Comparison of ENCODE assay signal across 24 mouse cellular contexts in genomic region chr15:92364592-92364991, GRCm38 (mm10). TPM values are rescaled to one million over a fixed set of nuclear protein-coding genes. Genes with fewer than 3 reads are reported as not detected.
A peak's percentile ranks its signal among the peaks of the same experiment; 100 is the strongest.
DNase-seq lines count a peak whose midpoint lies in the region; ATAC-seq and TF ChIP-seq lines count a peak whose summit lies in the region.
"Had no signal": no experiment of that assay in that cellular context is flagged by ENCODE, and none has a peak within 500 bp of the region (broad histone marks: within the 10 kb centered on the region; RNA-seq: fewer than 3 reads in every experiment).

No protein-coding gene starts in this region.

- no peaks in the 10 kb centered on the region; the same call in none of the 2 replicates for H3K4me1 ChIP-seq in heart, adult 2 months (ENCODE audit: control insufficient read depth, insufficient read depth, low read length)
- peaks cover 3 to 5% of the 10 kb centered on the region in 2 experiments; a peak in 3 of 4 replicates for H3K4me1 ChIP-seq in heart, embryonic 14.5 days (ENCODE audit: control insufficient read depth in 2 of 2, insufficient read depth in 2 of 2, low read length in 2 of 2)
- no peaks in the 10 kb centered on the region for H3K4me1 ChIP-seq in heart, embryonic 10.5 days
- peaks cover 5% of the 10 kb centered on the region; the same call in 1 of the 2 replicates for H3K4me1 ChIP-seq in heart, postnatal 0 days (ENCODE audit: control insufficient read depth, insufficient read depth)
- H3K4me1 ChIP-seq: embryonic facial prominence, embryonic 12.5 days; embryonic facial prominence, embryonic 15.5 days; hindbrain, embryonic 12.5 days; hindbrain, embryonic 15.5 days had no signal

- ATAC-seq in heart, embryonic 14.5 days (ENCODE audit: insufficient number of reproducible peaks, insufficient read depth, low FRiP score, low read depth), result no peak
- peak; percentile 63 for ATAC-seq in heart, postnatal 0 days (ENCODE audit: insufficient read depth, low read depth)
- ATAC-seq: CD4-positive, CD25-positive, alpha-beta regulatory T cell, adult 4 months; intestine, postnatal 0 days had no signal

- no peak overlapping the region for H3K4me3 ChIP-seq in heart, adult 2 months
- H3K4me3 ChIP-seq in heart, embryonic 14.5 days (ENCODE audit: control insufficient read depth in 1 of 2, insufficient read depth in 1 of 2, low read depth in 1 of 2, low read length in 2 of 2), result no peak overlapping the region
- no peak overlapping the region for H3K4me3 ChIP-seq in heart, embryonic 10.5 days
- no peak overlapping the region for H3K4me3 ChIP-seq in heart, postnatal 0 days (ENCODE audit: low read depth, low read length)
- H3K4me3 ChIP-seq: embryonic facial prominence, embryonic 12.5 days; embryonic facial prominence, embryonic 15.5 days; hindbrain, embryonic 12.5 days; hindbrain, embryonic 15.5 days had no signal

- TF ChIP-seq EP300 in heart, adult 2 months (IDR thresholded peaks at IDR 0.05; ENCODE audit: insufficient read depth, low read depth, low read length), result no peak
- TF ChIP-seq EP300 in heart, postnatal 0 days (IDR thresholded peaks at IDR 0.05; ENCODE audit: low read depth), result no peak

- no peak for TF ChIP-seq CTCF in heart, adult 2 months (IDR thresholded peaks at IDR 0.05)
- no peak for TF ChIP-seq CTCF in heart, postnatal 0 days (IDR thresholded peaks at IDR 0.05; ENCODE audit: low read depth)

- peak overlapping the region; percentile 65; the same call in 1 of the 2 replicates for H3K27ac ChIP-seq in heart, adult 2 months
- H3K27ac ChIP-seq in heart, embryonic 14.5 days (replicated peaks in 1 of 2; ENCODE audit: control insufficient read depth in 1 of 2, insufficient read depth in 1 of 2, low read depth in 2 of 2, low read length in 2 of 2), result peak overlapping the region in 1 of 2 experiments; percentile 12; a peak in 1 of 4 replicates
- no peak overlapping the region for H3K27ac ChIP-seq in heart, embryonic 10.5 days
- H3K27ac ChIP-seq in heart, postnatal 0 days (ENCODE audit: low read depth), result peak overlapping the region; percentile 62
- H3K27ac ChIP-seq: embryonic facial prominence, embryonic 12.5 days; embryonic facial prominence, embryonic 15.5 days; hindbrain, embryonic 12.5 days; hindbrain, embryonic 15.5 days had no signal

- peak overlapping the region; percentile 40 for H3K4me2 ChIP-seq in heart, embryonic 14.5 days (ENCODE audit: low read length)
- peak overlapping the region; percentile 37; the same call in 1 of the 2 replicates for H3K4me2 ChIP-seq in heart, postnatal 0 days (ENCODE audit: low read depth, low read length)
- H3K4me2 ChIP-seq: embryonic facial prominence, embryonic 12.5 days; embryonic facial prominence, embryonic 15.5 days; hindbrain, embryonic 12.5 days; hindbrain, embryonic 15.5 days had no signal

- H3K79me2 ChIP-seq in heart, adult 2 months (replicated peaks; ENCODE audit: control insufficient read depth, insufficient read depth, low read length), result no peaks in the 10 kb centered on the region

- H3K9me3 ChIP-seq in heart, embryonic 14.5 days (ENCODE audit: control insufficient read depth, low read length), result no peaks in the 10 kb centered on the region
- H3K9me3 ChIP-seq in heart, embryonic 10.5 days, result no peaks in the 10 kb centered on the region
- no peaks in the 10 kb centered on the region for H3K9me3 ChIP-seq in heart, postnatal 0 days (replicated peaks; ENCODE audit: control insufficient read depth, low read length)
- H3K9me3 ChIP-seq: embryonic facial prominence, embryonic 12.5 days; embryonic facial prominence, embryonic 15.5 days; hindbrain, embryonic 12.5 days; hindbrain, embryonic 15.5 days had no signal

- H3K27me3 ChIP-seq in heart, adult 2 months (ENCODE audit: control insufficient read depth, insufficient read depth, low read length), result no peaks in the 10 kb centered on the region
- H3K27me3 ChIP-seq in heart, embryonic 14.5 days (ENCODE audit: control insufficient read depth, insufficient read depth, low read length), result no peaks in the 10 kb centered on the region
- no peaks in the 10 kb centered on the region for H3K27me3 ChIP-seq in heart, embryonic 10.5 days (ENCODE audit: insufficient read depth, poor library complexity, severe bottlenecking)
- H3K27me3 ChIP-seq in heart, postnatal 0 days (ENCODE audit: control insufficient read depth, insufficient read depth, low read length), result no peaks in the 10 kb centered on the region
- H3K27me3 ChIP-seq: embryonic facial prominence, embryonic 12.5 days; embryonic facial prominence, embryonic 15.5 days; hindbrain, embryonic 12.5 days; hindbrain, embryonic 15.5 days had no signal

- peaks cover 2% of the 10 kb centered on the region; the same call in 1 of the 2 replicates for H3K36me3 ChIP-seq in heart, adult 2 months (ENCODE audit: control insufficient read depth, insufficient read depth, low read length)
- H3K36me3 ChIP-seq in heart, embryonic 14.5 days (ENCODE audit: control insufficient read depth, insufficient read depth, low read length), result no peaks in the 10 kb centered on the region
- no peaks in the 10 kb centered on the region for H3K36me3 ChIP-seq in heart, embryonic 10.5 days
- H3K36me3 ChIP-seq in heart, postnatal 0 days (replicated peaks; ENCODE audit: control insufficient read depth, insufficient read depth, low read length), result no peaks in the 10 kb centered on the region
- H3K36me3 ChIP-seq: embryonic facial prominence, embryonic 12.5 days; embryonic facial prominence, embryonic 15.5 days; hindbrain, embryonic 12.5 days; hindbrain, embryonic 15.5 days had no signal

- no peak for TF ChIP-seq POLR2A in heart, adult 2 months (IDR thresholded peaks at IDR 0.05; ENCODE audit: insufficient read depth, low read depth, low read length)

- intact Hi-C loops in heart, adult 2 months (cut with DNase I), result no loop called here
- intact Hi-C loops in heart, postnatal 10 days (cut with DNase I), result no loop called here

- no peak for DNase-seq in heart, adult 2 months
- DNase-seq in heart, postnatal 10 days, result no peak
- no peak for DNase-seq in heart, embryonic 10.5 days (ENCODE audit: low spot score)
- DNase-seq in heart, postnatal 0 days (ENCODE audit: low spot score), result peak; percentile 23
- DNase-seq in heart, postnatal 4 days, result no peak
- DNase-seq: adrenal gland, adult 2 months; adrenal gland, postnatal 14 days; cerebellum, adult 11 months; cerebellum, adult 2 months; cerebellum, adult 9-11 months; cerebellum, postnatal 25 days; gastrocnemius, postnatal 10 days; gastrocnemius, postnatal 36 days had no signal

- no peak overlapping the region for H3K9ac ChIP-seq in heart, adult 2 months (ENCODE audit: low read depth, low read length)
- H3K9ac ChIP-seq in heart, embryonic 14.5 days (ENCODE audit: low read length), result no peak overlapping the region
- no peak overlapping the region for H3K9ac ChIP-seq in heart, postnatal 0 days (replicated peaks; ENCODE audit: low read depth, low read length)
- H3K9ac ChIP-seq: embryonic facial prominence, embryonic 12.5 days; embryonic facial prominence, embryonic 15.5 days; hindbrain, embryonic 12.5 days; hindbrain, embryonic 15.5 days had no signal

RNA-seq across cellular contexts. Expression of gene Pdzrn4, which starts 32.1 kb away (rescaled TPM):
- 1 to 10 TPM; 2.7 to 3.5 TPM for total RNA-seq in heart, adult 2 months (2021)
- polyA plus RNA-seq in heart, adult 2 months (2012; rRNA removed), result 0.90 and 1.7 TPM in 2 replicates
- 1 to 10 TPM; 2.6 to 2.8 TPM for total RNA-seq in heart, postnatal 10 days (2021)
- polyA plus RNA-seq in heart, embryonic 14.5 days (2014; fragmentation: Nextera tagmentation; extraction: Ambion mirVana), result 1.00 and 1.0 TPM in 2 replicates
- polyA plus RNA-seq in heart, embryonic 10.5 days (2016; fragmentation: Nextera tagmentation; extraction: Ambion mirVana), result 0.34 and 0.57 TPM in 2 replicates
- total RNA-seq in heart, postnatal 0 days (2014; rRNA removed; ENCODE audit: low replicate concordance), result 0.46 and 3.1 TPM in 2 replicates
- polyA plus RNA-seq in heart, postnatal 0 days (2015; fragmentation: Nextera tagmentation; extraction: Ambion mirVana), result 2.6 and 3.1 TPM in 2 replicates
- total RNA-seq in heart, postnatal 4 days (2021), result 1 to 10 TPM; 3.5 to 3.9 TPM
- total RNA-seq: adrenal gland, adult 2 months; adrenal gland, postnatal 14 days; common myeloid progenitor, adult 5-6 weeks; granulocyte monocyte progenitor cell, adult 5-6 weeks; hematopoietic stem cell, adult 5-6 weeks; MEL had no signal
